Mouse (Mus musculus) brain, embryonic 14.5 days (tissue): Measurements from ENCODE around the gene Ccdc181.

ENCODE experiments used
- CTCF ChIP-seq: fragments of 200-500 bp; IDR thresholded peaks from 2 replicates; pipeline ENCODE4 v1.5.1; 2012; ENCODE audit warnings: inconsistent platforms, mild to moderate bottlenecking, moderate library complexity, borderline replicate concordance; ENCODE audit not compliant: insufficient read depth, insufficient read length; ENCODE audit errors: extremely low read depth
- POLR2A ChIP-seq: fragments of 200-500 bp; IDR thresholded peaks from 2 replicates; pipeline ENCODE4 v1.6.1; 2012; ENCODE audit warnings: mild to moderate bottlenecking, inconsistent platforms, borderline replicate concordance; ENCODE audit not compliant: poor library complexity, insufficient read depth, insufficient read length, severe bottlenecking; ENCODE audit errors: extremely low read depth

DNA sequence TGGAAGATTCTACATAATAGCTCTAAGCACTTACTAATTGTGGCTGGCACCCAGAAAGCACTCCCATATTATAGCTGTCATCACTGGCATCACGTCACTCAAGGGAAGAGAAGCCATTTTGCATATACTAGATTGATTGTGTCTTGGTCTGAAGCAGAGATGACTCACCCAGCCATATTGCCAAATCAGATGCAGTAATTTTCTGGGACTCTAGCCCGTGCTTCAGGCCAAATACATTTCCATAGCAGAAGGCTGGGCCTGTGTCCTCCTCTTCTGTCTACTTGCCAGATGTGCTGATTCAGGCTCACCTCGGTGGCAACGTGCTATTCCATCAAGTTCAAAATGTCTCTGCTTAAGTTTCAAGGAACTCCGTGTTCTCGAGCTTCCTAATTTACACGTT, 13.8 kb upstream of the Ccdc181 start:
- TF ChIP-seq CTCF (no peak), POLR2A (no peak)
